Mouse (Mus musculus) kidney, embryonic 16.5 days (tissue): ENCODE measurements around the gene Fam222b. TPM values are rescaled to one million over a fixed set of nuclear protein-coding genes. Genes with fewer than 3 reads are reported as not detected.

Experiments
- ATAC-seq: fragments of 200-750 bp; cut with Nextera tagmentation; 2 replicates; pipeline ENCODE4 v1.8.0; 2017; ENCODE audit warnings: moderate TSS enrichment; ENCODE audit not compliant: low FRiP score, low TSS enrichment
- H3K27ac ChIP-seq: fragments of 300-500 bp; sonication (generic); 2 replicates; pipeline ENCODE4 v1.5.1; 2014; ENCODE audit warnings: low read length
- H3K27me3 ChIP-seq: fragments of 300-500 bp; sonication (generic); 2 replicates; pipeline ENCODE4 v1.6.1; 2014; ENCODE audit warnings: low read length, control low read depth, mixed read lengths; ENCODE audit not compliant: insufficient read depth
- H3K36me3 ChIP-seq: fragments of 300-500 bp; sonication (generic); 2 replicates; pipeline ENCODE4 v1.6.1; 2014; ENCODE audit warnings: low read length, control low read depth, mixed read lengths; ENCODE audit not compliant: insufficient read depth
- H3K4me1 ChIP-seq: fragments of 300-500 bp; sonication (generic); 2 replicates; pipeline ENCODE4 v1.6.1; 2014; ENCODE audit warnings: low read length, control low read depth, mixed read lengths; ENCODE audit not compliant: insufficient read depth
- H3K4me2 ChIP-seq: fragments of 300-500 bp; sonication (generic); replicated peaks from 2 replicates; pipeline ENCODE4 v1.6.1; 2014; ENCODE audit warnings: low read depth, low read length
- H3K4me3 ChIP-seq: fragments of 300-500 bp; sonication (generic); 2 replicates; pipeline ENCODE4 v1.5.1; 2014; ENCODE audit warnings: mild to moderate bottlenecking, low read length
- H3K9ac ChIP-seq: fragments of 300-500 bp; sonication (generic); replicated peaks from 2 replicates; pipeline ENCODE4 v1.6.1; 2014; ENCODE audit warnings: low read length
- H3K9me3 ChIP-seq: fragments of 300-500 bp; sonication (generic); 2 replicates; pipeline ENCODE4 v1.6.1; 2016; ENCODE audit warnings: low read length, control low read depth
- WGBS: fragments of 180-500 bp; shearing (Covaris S2); extraction: QIAGEN DNeasy Blood & Tissue Kit; methylation state at CpG from one replicate; pipeline ENCODE4 v1.1.7; 2014; 5-methylcytosine and 5-hydroxymethylcytosine counted together
- polyA plus RNA-seq: library from polyadenylated mRNA; unstranded; fragments of >200 nt; fragmentation: Nextera tagmentation; extraction: Ambion mirVana; gene quantifications from 2 replicates; pipeline ENCODE4 v1.2.1, GENCODE M21; 2015

Gene Fam222b
- polyA plus RNA-seq, 1 experiment from 2014 or later, result 14.8 TPM

DNA sequence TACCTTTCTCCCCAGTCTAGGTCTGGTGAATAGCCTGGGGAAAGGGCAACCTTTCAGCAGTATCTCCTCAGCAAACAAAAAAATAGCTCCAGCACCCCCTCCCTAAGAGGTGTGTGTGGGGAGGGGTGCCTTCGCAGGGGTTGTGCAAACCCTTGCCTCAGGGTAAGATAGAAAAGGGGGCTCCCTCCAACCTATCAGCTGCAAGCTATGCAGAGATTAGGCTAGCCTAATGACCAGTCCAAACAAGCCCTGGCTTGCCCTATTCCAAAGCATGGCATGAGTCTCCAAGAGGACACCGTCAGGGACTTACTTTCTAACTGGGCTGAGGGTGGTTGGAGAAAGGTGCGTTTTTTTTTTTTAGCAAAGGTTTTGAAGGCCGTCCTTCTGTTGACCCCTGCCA, 71.7 kb downstream of the Fam222b start:
- 44% methylated on average over 4 of the region's 4 CpGs for whole genome bisulfite sequencing
- H3K27me3 ChIP-seq, result no peaks in the 10 kb centered on the region
- H3K9ac ChIP-seq, result peak overlapping the region; percentile 99
- H3K4me2 ChIP-seq, result peak overlapping the region; percentile 84
- H3K9me3 ChIP-seq, result no peaks in the 10 kb centered on the region
- H3K36me3 ChIP-seq, result peaks cover 14% of the 10 kb centered on the region
- H3K4me3 ChIP-seq, result peak overlapping the region; percentile 100
- peaks cover 36% of the 10 kb centered on the region for H3K4me1 ChIP-seq
- no peak for ATAC-seq
- peak overlapping the region; percentile 97 for H3K27ac ChIP-seq

DNA sequence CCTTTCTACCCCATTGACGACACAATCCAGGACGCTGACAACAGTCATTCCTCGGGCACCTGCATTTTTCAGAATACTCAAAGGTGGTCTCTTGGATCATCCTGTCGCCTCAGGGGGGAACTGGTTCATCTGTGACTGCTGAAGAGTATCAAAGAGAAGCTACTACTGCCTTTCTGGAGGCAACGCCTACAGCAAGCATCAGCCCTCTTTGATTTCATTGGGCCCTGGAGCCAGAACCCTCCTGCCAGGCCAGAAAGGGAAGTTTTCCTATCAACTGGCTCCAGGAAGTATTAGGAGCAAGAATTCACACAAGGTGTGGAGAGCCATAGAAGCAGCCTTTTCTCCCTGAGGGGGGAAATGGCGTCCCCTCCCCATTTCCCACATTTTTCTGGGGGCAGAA, 72.2 kb downstream of the Fam222b start:
- Histone ChIP-seq H3K4me3 (no peak overlapping the region), H3K9ac (no peak overlapping the region), H3K36me3 (peaks cover 12% of the 10 kb centered on the region), H3K27me3 (no peaks in the 10 kb centered on the region), H3K27ac (peak overlapping the region; percentile 97; the same call in 1 of the 2 replicates), H3K9me3 (no peaks in the 10 kb centered on the region), H3K4me1 (peaks cover 36% of the 10 kb centered on the region), H3K4me2 (no peak overlapping the region)
- no peak for ATAC-seq
- 64% methylated on average over 6 of the region's 6 CpGs for WGBS

DNA sequence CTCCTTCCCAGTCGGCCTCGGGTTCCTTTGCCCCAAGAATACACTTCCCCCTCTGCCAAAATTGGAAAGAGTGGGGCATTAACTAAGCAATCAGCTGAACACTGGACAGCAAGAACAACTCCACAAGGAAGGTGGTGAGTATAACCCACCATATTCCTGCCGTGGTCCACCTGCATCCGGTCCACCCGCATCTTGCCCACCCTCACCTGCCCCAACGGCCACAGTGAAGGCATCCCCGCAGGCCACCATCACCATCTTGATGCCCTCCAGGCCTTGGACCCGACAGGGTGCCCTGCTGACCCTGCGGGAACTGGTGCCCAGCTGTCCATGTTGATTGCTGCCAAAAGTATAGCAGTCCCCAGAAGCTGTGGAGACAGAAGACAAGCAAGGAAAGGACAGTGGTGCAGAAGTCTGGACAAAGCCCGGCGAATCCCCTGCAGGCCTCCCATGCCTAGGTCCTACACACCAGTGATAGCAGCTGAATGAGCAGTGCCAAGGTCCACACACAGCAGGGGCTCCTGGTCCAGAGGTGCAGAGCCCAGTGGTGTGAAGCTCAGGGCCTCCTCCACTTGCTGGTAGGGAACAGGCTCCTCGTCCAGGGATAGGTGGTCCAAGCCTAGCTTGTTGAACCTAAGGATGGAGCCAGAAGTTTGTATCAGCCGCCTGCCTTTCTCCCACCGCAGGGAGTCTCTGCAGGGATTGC, 72.9 kb downstream of the Fam222b start:
- Histone ChIP-seq H3K27ac (no peak overlapping the region), H3K9me3 (no peaks in the 10 kb centered on the region), H3K4me1 (peaks cover 30% of the 10 kb centered on the region), H3K36me3 (0 out of 2 replicates have a peak, but pooled peaks cover 5% of the 10 kb centered on the region), H3K27me3 (no peaks in the 10 kb centered on the region), H3K4me2 (no peak overlapping the region), H3K9ac (no peak overlapping the region), H3K4me3 (no peak overlapping the region)
- no peak for ATAC-seq
- 92% methylated on average over 14 of the region's 14 CpGs for WGBS

DNA sequence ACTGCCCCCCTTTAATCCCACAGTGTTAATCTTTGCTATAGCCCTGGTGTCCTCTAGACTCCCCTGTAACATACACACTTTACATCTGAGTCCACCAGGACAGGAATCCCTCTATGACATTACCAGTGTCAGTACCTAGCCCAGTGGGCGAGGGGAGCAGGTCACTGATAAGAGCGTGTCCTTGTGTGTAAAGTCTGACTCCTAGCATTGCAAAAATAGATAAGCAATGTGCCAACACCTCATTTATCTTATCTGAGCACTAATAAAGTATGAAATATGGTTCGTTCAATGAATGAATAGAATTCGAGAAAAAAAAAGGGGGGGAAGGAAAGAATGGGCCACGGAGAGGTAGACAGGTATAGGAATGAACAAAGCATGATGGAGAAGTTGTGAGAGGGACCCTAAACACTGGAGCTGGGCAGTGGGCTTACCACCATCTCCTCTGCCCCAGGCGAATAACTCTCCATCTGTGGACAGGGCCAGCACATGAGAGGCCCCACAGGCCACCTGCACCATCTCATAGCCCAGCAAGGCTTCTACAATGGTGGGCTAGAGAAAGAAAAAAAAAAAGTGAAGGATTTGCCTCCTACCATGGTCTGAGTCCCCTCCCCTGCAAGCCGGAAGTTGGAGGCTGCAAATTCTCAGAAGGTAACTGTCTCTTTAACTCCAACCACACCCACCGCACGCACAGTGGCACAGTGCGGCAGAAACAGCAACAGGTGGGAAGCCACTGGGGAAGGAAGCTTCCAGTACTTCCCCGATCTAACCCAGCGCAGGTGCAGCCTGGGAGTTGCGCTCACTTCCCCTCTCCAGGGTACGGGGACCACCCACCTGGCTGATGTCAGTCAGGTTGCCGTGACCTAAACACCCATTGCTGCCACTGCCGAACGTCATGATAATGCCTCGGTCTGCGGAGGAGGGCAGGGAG, 74.3 kb downstream of the Fam222b start:
- Histone ChIP-seq H3K4me1 (peaks cover 18% of the 10 kb centered on the region), H3K4me3 (no peak overlapping the region), H3K27ac (no peak overlapping the region), H3K36me3 (0 out of 2 replicates have a peak, but pooled peaks cover 5% of the 10 kb centered on the region), H3K9ac (peak overlapping the region; percentile 38), H3K27me3 (no peaks in the 10 kb centered on the region), H3K9me3 (no peaks in the 10 kb centered on the region), H3K4me2 (peak overlapping the region; percentile 34; the same call in 1 of the 2 replicates)
- WGBS, result 55% methylated on average over 19 of the region's 19 CpGs
- ATAC-seq, result no peak

DNA sequence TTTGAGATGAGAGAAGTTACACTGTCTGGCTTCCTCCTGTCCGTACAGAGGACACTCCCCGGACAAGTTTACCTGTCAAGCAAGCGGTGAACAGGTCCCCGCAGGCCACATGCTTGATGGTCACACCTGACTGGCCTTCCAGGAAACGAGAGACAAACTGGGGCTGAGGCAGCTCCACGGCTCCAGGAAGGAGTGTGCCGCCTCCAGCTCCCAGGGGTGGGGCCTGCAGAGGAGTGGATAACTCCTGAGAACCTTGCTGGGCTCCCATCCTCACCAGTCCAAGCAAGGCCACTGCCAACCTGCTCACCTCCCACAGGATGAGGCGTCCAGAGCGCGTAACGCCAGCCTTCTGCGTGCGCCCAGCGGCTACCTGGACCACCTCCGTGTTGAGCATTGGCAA, 75.8 kb downstream of the Fam222b start:
- peak; percentile 12; the same call in 1 of the 2 replicates for ATAC-seq
- 70% methylated on average over 15 of the region's 15 CpGs for WGBS
- no peak overlapping the region for H3K27ac ChIP-seq

DNA sequence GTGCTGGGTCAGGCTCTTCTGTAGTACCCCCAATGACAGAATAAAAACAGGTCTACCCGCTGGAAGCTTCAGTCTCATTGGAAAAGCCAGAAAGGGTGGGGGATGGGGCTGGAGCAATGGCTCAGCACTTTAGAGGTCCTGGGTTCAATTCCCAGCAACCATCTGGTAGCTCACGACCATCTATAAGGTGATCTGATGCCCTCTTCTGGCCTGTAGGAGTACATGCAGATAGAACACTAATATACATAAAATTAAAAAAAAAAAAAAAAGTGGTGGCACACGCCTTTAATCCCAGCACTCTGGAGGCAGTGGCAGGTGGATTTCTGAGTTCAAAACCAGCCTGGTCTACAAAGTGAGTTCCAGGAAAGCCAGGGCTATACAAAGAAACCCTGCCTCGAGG, 76.9 kb downstream of the Fam222b start:
- no peaks in the 10 kb centered on the region for H3K9me3 ChIP-seq
- no peak for ATAC-seq
- H3K4me1 ChIP-seq, result peaks cover 15% of the 10 kb centered on the region
- no peak overlapping the region for H3K9ac ChIP-seq
- H3K36me3 ChIP-seq, result 0 out of 2 replicates have a peak, but pooled peaks cover 5% of the 10 kb centered on the region
- 78% methylated on average over 4 of the region's 4 CpGs for WGBS
- H3K27me3 ChIP-seq, result no peaks in the 10 kb centered on the region
- H3K27ac ChIP-seq, result no peak overlapping the region
- H3K4me3 ChIP-seq, result no peak overlapping the region
- no peak overlapping the region for H3K4me2 ChIP-seq

More for the DNA sequence above, 75.8 kb downstream of the Fam222b start:
- Histone ChIP-seq H3K4me2 (no peak overlapping the region), H3K4me1 (peaks cover 18% of the 10 kb centered on the region), H3K36me3 (0 out of 2 replicates have a peak, but pooled peaks cover 5% of the 10 kb centered on the region), H3K9ac (no peak overlapping the region; the same call in 1 of the 2 replicates), H3K9me3 (no peaks in the 10 kb centered on the region), H3K27me3 (no peaks in the 10 kb centered on the region), H3K4me3 (no peak overlapping the region)

DNA sequence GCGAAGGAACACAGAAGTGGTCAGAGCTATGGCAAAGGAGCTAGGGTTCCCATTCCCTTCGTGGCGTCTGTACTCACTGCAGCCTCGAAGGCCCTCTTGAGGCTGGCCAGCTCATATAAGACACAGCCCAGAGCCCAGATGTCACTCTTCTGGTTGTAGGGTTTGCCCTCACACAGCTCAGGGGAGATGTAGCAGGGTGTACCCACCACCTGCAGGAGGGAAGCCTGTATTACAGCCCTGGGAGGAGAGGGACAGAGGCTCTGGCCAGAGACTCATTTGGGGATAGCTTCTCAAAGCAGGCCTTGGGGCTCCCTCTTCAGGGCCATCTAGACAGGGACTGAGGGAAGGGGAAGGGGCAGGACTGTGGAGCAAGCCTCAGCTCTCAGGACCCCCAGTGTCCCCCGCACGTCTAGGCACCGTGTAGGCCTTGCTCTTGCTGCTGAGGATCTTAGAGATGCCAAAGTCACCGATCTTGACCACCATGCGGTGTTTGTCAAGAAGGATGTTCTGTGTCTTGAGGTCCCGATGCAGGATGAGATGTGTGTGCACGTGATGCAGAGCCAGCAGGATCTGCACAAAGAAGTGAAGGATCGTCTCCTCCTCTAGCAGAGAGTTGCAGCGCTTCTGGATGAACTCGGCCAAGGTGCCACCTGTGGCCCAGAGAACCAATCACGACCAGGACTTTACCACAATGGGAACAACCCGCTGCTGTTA, 77.7 kb downstream of the Fam222b start:
- no peak overlapping the region for H3K4me2 ChIP-seq
- no peak for ATAC-seq
- no peaks in the 10 kb centered on the region for H3K9me3 ChIP-seq
- H3K27me3 ChIP-seq, result no peaks in the 10 kb centered on the region
- 87% methylated on average over 16 of the region's 16 CpGs for WGBS
- peaks cover 11% of the 10 kb centered on the region for H3K4me1 ChIP-seq
- H3K9ac ChIP-seq, result no peak overlapping the region
- H3K27ac ChIP-seq, result no peak overlapping the region
- no peak overlapping the region for H3K4me3 ChIP-seq
- 0 out of 2 replicates have a peak, but pooled peaks cover 5% of the 10 kb centered on the region for H3K36me3 ChIP-seq

DNA sequence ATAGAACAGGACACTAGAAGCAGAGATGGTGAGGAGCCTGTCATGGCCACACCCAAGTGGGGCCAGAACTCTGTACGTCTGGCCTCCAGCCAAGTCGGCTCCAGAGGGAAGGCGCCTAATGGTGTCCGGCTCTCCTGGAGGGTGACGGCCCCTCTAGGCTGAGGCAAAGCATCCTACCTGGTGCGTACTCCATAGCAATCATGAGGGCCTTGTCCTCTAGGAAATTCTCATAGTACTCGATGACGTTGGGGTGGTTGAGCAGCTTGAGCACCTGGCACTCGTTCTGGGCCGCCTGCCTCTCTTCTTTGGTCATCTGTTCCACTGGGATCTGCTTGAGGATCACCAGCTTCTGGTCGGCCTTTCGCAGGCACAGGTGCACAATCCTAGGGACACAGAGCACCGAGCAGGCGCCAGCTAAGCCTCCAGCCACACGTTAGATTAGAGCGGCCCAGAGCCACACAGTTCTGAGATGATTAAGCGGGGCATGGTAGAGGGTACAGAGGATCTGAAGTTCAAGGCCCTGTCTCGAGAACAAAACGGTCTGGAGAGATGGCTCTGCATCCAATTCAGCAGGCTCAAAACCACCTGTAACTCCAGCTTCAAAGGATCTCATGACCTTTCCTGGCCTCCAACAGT, 78.4 kb downstream of the Fam222b start:
- H3K9me3 ChIP-seq, result no peaks in the 10 kb centered on the region
- no peak overlapping the region for H3K4me2 ChIP-seq
- 0 out of 2 replicates have a peak, but pooled peaks cover 5% of the 10 kb centered on the region for H3K36me3 ChIP-seq
- H3K4me1 ChIP-seq, result peaks cover 16% of the 10 kb centered on the region
- no peak overlapping the region for H3K27ac ChIP-seq
- H3K9ac ChIP-seq, result no peak overlapping the region
- 80% methylated on average over 19 of the region's 19 CpGs for WGBS
- H3K4me3 ChIP-seq, result no peak overlapping the region
- H3K27me3 ChIP-seq, result no peaks in the 10 kb centered on the region
- ATAC-seq, result no peak

DNA sequence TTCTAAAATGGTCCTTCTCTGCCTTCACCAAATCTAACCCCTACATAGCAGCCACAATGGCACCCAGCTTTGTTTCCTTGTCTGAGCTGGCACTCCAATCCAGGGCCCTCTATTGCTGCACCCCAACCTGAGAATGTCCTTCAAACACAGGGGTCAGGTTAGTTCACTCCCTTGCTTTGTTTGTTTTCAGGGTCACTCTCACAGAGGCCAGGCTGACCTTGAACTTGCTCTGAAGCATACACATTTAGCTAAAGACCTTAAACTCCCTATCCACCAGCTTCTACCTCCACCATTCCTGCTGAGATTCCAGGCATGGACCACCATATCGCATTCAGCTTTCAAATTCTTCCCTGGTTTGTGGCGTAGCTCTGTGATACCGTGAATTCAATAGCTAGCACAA, 80.0 kb downstream of the Fam222b start:
- WGBS, result 91% methylated on average over 3 of the region's 3 CpGs
- ATAC-seq, result no peak
- H3K36me3 ChIP-seq, result peaks cover 6% of the 10 kb centered on the region; the same call in 1 of the 2 replicates
- H3K9ac ChIP-seq, result no peak overlapping the region
- no peaks in the 10 kb centered on the region for H3K9me3 ChIP-seq
- H3K27ac ChIP-seq, result peak overlapping the region; percentile 21; the same call in 1 of the 2 replicates
- peaks cover 25% of the 10 kb centered on the region for H3K4me1 ChIP-seq
- H3K27me3 ChIP-seq, result no peaks in the 10 kb centered on the region
- H3K4me3 ChIP-seq, result no peak overlapping the region
- no peak overlapping the region for H3K4me2 ChIP-seq
